Mouse (Mus musculus) kidney, embryonic 14.5 days (tissue): ENCODE measurements around the gene H60b. TPM values are rescaled to one million over a fixed set of nuclear protein-coding genes. Genes with fewer than 3 reads are reported as not detected.
"Not testable (repeated sequence)": the region's sequence is repeated elsewhere in the genome, so short reads cannot be mapped to it uniquely, and the experiment has no call there.

Source experiments
- ATAC-seq: fragments of 200-750 bp; cut with Nextera tagmentation; 2 replicates; pipeline ENCODE4 v1.8.0; 2017; ENCODE audit warnings: moderate number of reproducible peaks, mild to moderate bottlenecking, moderate TSS enrichment, moderate library complexity; ENCODE audit not compliant: low FRiP score, low TSS enrichment
- H3K27ac ChIP-seq: fragments of 300-500 bp; sonication (generic); 2 replicates; pipeline ENCODE4 v1.5.1; 2014; ENCODE audit warnings: low read depth, mild to moderate bottlenecking, low read length, moderate library complexity, mixed read lengths
- H3K27me3 ChIP-seq: fragments of 300-500 bp; sonication (generic); 2 replicates; pipeline ENCODE4 v1.6.1; 2014; ENCODE audit warnings: mild to moderate bottlenecking, low read length; ENCODE audit not compliant: control insufficient read depth, insufficient read depth
- H3K36me3 ChIP-seq: fragments of 300-500 bp; sonication (generic); 2 replicates; pipeline ENCODE4 v1.6.1; 2014; ENCODE audit warnings: low read length, mixed read lengths; ENCODE audit not compliant: control insufficient read depth, insufficient read depth
- H3K4me1 ChIP-seq: fragments of 300-500 bp; sonication (generic); 2 replicates; pipeline ENCODE4 v1.6.1; 2014; ENCODE audit warnings: low read length, mixed read lengths; ENCODE audit not compliant: control insufficient read depth, insufficient read depth
- H3K4me2 ChIP-seq: fragments of 300-500 bp; sonication (generic); replicated peaks from 2 replicates; pipeline ENCODE4 v1.6.1; 2014; ENCODE audit warnings: low read depth, mild to moderate bottlenecking, low read length
- H3K4me3 ChIP-seq: fragments of 300-500 bp; sonication (generic); 2 replicates; pipeline ENCODE4 v1.5.1; 2014; ENCODE audit warnings: mild to moderate bottlenecking, low read length
- H3K9ac ChIP-seq: fragments of 300-500 bp; sonication (generic); 2 replicates; pipeline ENCODE4 v1.6.1; 2014; ENCODE audit warnings: low read depth, mild to moderate bottlenecking, low read length, moderate library complexity
- H3K9me3 ChIP-seq: fragments of 300-500 bp; sonication (generic); 2 replicates; pipeline ENCODE4 v1.6.1; 2016; ENCODE audit warnings: low read length; ENCODE audit not compliant: control insufficient read depth
- WGBS: fragments of 180-500 bp; shearing (Covaris S2); extraction: QIAGEN DNeasy Blood & Tissue Kit; methylation state at CpG from one replicate; pipeline ENCODE4 v1.1.7; 2014; 5-methylcytosine and 5-hydroxymethylcytosine counted together
- polyA plus RNA-seq: library from polyadenylated mRNA; unstranded; fragments of >200 nt; fragmentation: Nextera tagmentation; extraction: Ambion mirVana; gene quantifications from 2 replicates; pipeline ENCODE4 v1.2.1, GENCODE M21; 2014

Gene H60b
- polyA plus RNA-seq, 1 experiment from 2014 or later = 1.5 TPM

- WGBS = under 1% methylated on average over 54 of the region's 55 CpGs
- H3K9ac ChIP-seq = not testable (repeated sequence)
- H3K27me3 ChIP-seq = peaks cover 29% of the 10 kb centered on the region
Observed at GRCm38 (mm10) chr10:22151056-22151862, 7.1 kb upstream of the H60b start.

GRCm38 (mm10) chr10:22151863-22152640 lies 6.3 kb upstream of the H60b start:
- Histone ChIP-seq H3K27me3 (peaks cover 37% of the 10 kb centered on the region), H3K4me3 (0 out of 2 replicates have a peak overlapping the region, but pooled peaks have one; percentile 21)
- H3K36me3 ChIP-seq, H3K4me2 ChIP-seq, H3K4me1 ChIP-seq, ATAC-seq, H3K9ac ChIP-seq, H3K9me3 ChIP-seq, H3K27ac ChIP-seq: not testable (repeated sequence)
- WGBS = 2% methylated on average over 11 of the region's 11 CpGs

More at GRCm38 (mm10) chr10:22151056-22151862, 7.1 kb upstream of the H60b start:
- H3K4me2 ChIP-seq = peak overlapping the region; percentile 96
- H3K9me3 ChIP-seq, H3K4me1 ChIP-seq, H3K36me3 ChIP-seq, ATAC-seq, H3K27ac ChIP-seq: not testable (repeated sequence)
- peak overlapping the region; percentile 70 for H3K4me3 ChIP-seq

- H3K9ac ChIP-seq, H3K27ac ChIP-seq, H3K4me2 ChIP-seq, H3K4me3 ChIP-seq, H3K9me3 ChIP-seq, H3K4me1 ChIP-seq, H3K36me3 ChIP-seq, ATAC-seq: not testable (repeated sequence)
- peaks cover 43% of the 10 kb centered on the region for H3K27me3 ChIP-seq
- 3% methylated on average over 7 of the region's 7 CpGs for WGBS
Observed at GRCm38 (mm10) chr10:22153147-22153690, 5.2 kb upstream of the H60b start.

- not testable (repeated sequence) for H3K4me1 ChIP-seq, H3K9me3 ChIP-seq, ATAC-seq, H3K27ac ChIP-seq, H3K9ac ChIP-seq, H3K36me3 ChIP-seq
- H3K4me2 ChIP-seq = peak overlapping the region; percentile 54
- peaks cover 51% of the 10 kb centered on the region for H3K27me3 ChIP-seq
- WGBS = 0% methylated on average over 38 of the region's 38 CpGs
- peak overlapping the region; percentile 34 for H3K4me3 ChIP-seq
Observed at GRCm38 (mm10) chr10:22154127-22154526, 4.3 kb upstream of the H60b start.

GRCm38 (mm10) chr10:22154871-22155799 lies 3.3 kb upstream of the H60b start:
- no peak overlapping the region for H3K4me3 ChIP-seq
- H3K4me1 ChIP-seq = peaks cover 5% of the 10 kb centered on the region; the same call in 1 of the 2 replicates
- peaks cover 55% of the 10 kb centered on the region for H3K27me3 ChIP-seq
- no peaks in the 10 kb centered on the region for H3K36me3 ChIP-seq
- no peak overlapping the region for H3K9ac ChIP-seq
- no peak overlapping the region for H3K27ac ChIP-seq
- H3K4me2 ChIP-seq = no peak overlapping the region
- ATAC-seq = no peak
- WGBS = 4% methylated on average over 3 of the region's 3 CpGs
- no peaks in the 10 kb centered on the region for H3K9me3 ChIP-seq

- Histone ChIP-seq H3K4me1 (no peaks in the 10 kb centered on the region; the same call in 1 of the 2 replicates), H3K27ac (no peak overlapping the region), H3K9me3 (no peaks in the 10 kb centered on the region), H3K4me2 (peak overlapping the region; percentile 51), H3K27me3 (peaks cover 54% of the 10 kb centered on the region), H3K36me3 (no peaks in the 10 kb centered on the region), H3K4me3 (peak overlapping the region; percentile 39), H3K9ac (no peak overlapping the region)
- WGBS = 0% methylated on average over 24 of the region's 24 CpGs
- no peak for ATAC-seq
Observed at GRCm38 (mm10) chr10:22159131-22159561, 760 bp downstream of the H60b start.

GRCm38 (mm10) chr10:22159581-22160140 lies 1.3 kb downstream of the H60b start:
- ATAC-seq = no peak
- Histone ChIP-seq H3K36me3 (no peaks in the 10 kb centered on the region), H3K4me2 (no peak overlapping the region), H3K9ac (no peak overlapping the region), H3K4me3 (peak overlapping the region; percentile 39; the same call in 1 of the 2 replicates), H3K9me3 (no peaks in the 10 kb centered on the region), H3K27ac (no peak overlapping the region), H3K4me1 (no peaks in the 10 kb centered on the region; the same call in 1 of the 2 replicates), H3K27me3 (peaks cover 54% of the 10 kb centered on the region)
- 2% methylated on average over 23 of the region's 23 CpGs for WGBS

- H3K4me3 ChIP-seq, H3K36me3 ChIP-seq, H3K27ac ChIP-seq, H3K9ac ChIP-seq, ATAC-seq, H3K4me1 ChIP-seq, H3K9me3 ChIP-seq: not testable (repeated sequence)
- H3K4me2 ChIP-seq = peak overlapping the region; percentile 35
- peaks cover 25% of the 10 kb centered on the region for H3K27me3 ChIP-seq
- WGBS = 10% methylated on average over 9 of the region's 9 CpGs
Observed at GRCm38 (mm10) chr10:22163279-22163678, 4.9 kb downstream of the H60b start.
